Mouse (Mus musculus) midbrain, embryonic 14.5 days (tissue): ENCODE results near the gene Ikzf1. TPM values are rescaled to one million over a fixed set of nuclear protein-coding genes. Genes with fewer than 3 reads are reported as not detected.
A peak's percentile ranks its signal among the peaks of the same experiment; 100 is the strongest.

Experiments used
- ATAC-seq: fragments of 200-750 bp; cut with Nextera tagmentation; 2 replicates; pipeline ENCODE4 v1.8.0; 2017; ENCODE audit warnings: moderate number of reproducible peaks, moderate library complexity; ENCODE audit not compliant: low FRiP score, low TSS enrichment
- DNase-seq: peaks from one replicate; pipeline ENCODE4 v3.0.0-alpha.2; 2015
- H3K27ac ChIP-seq: fragments of 300-500 bp; sonication (generic); replicated peaks from 2 replicates; pipeline ENCODE4 v1.5.1; 2014; ENCODE audit warnings: mild to moderate bottlenecking, low read depth, low read length, moderate library complexity
- H3K27me3 ChIP-seq: fragments of 300-500 bp; sonication (generic); 2 replicates; pipeline ENCODE4 v1.6.1; 2014; ENCODE audit warnings: low read length, control low read depth, mixed read lengths; ENCODE audit not compliant: control insufficient read depth, insufficient read depth
- H3K36me3 ChIP-seq: fragments of 300-500 bp; sonication (generic); 2 replicates; pipeline ENCODE4 v1.6.1; 2014; ENCODE audit warnings: low read length, control low read depth; ENCODE audit not compliant: control insufficient read depth, insufficient read depth
- H3K4me1 ChIP-seq: fragments of 300-500 bp; sonication (generic); 2 replicates; pipeline ENCODE4 v1.6.1; 2014; ENCODE audit warnings: mild to moderate bottlenecking, antibody characterized with exemption, low read length, control low read depth; ENCODE audit not compliant: control insufficient read depth, insufficient read depth
- H3K4me2 ChIP-seq: fragments of 300-500 bp; sonication (generic); 2 replicates; pipeline ENCODE4 v1.6.1; 2014; ENCODE audit warnings: mild to moderate bottlenecking, low read length, moderate library complexity
- H3K4me3 ChIP-seq: fragments of 300-500 bp; sonication (generic); replicated peaks from 2 replicates; pipeline ENCODE4 v1.5.1; 2014; ENCODE audit warnings: low read depth, low read length
- H3K9ac ChIP-seq: fragments of 300-500 bp; sonication (generic); replicated peaks from 2 replicates; pipeline ENCODE4 v1.6.1; 2014; ENCODE audit warnings: mild to moderate bottlenecking, low read length, moderate library complexity
- H3K9me3 ChIP-seq: fragments of 300-500 bp; sonication (generic); 2 replicates; pipeline ENCODE4 v1.6.1; 2016; ENCODE audit warnings: low read length, control low read depth, mixed read lengths; ENCODE audit not compliant: control insufficient read depth
- WGBS: fragments of 180-500 bp; shearing (Covaris S2); extraction: QIAGEN DNeasy Blood & Tissue Kit; methylation state at CpG from one replicate; pipeline ENCODE4 v1.1.7; 2014; 5-methylcytosine and 5-hydroxymethylcytosine counted together
- polyA plus RNA-seq: library from polyadenylated mRNA; unstranded; fragments of >200 nt; fragmentation: Nextera tagmentation; extraction: Ambion mirVana; gene quantifications from 2 replicates; pipeline ENCODE4 v1.2.1, GENCODE M21; 2014

Ikzf1 gene
- polyA plus RNA-seq, 1 experiment from 2014 or later, result 2.6 TPM

GRCm38 (mm10) chr11:11808820-11809403, 124.1 kb downstream of the Ikzf1 start, which contains the start of gene Fignl1:
Gene Fignl1 (minus strand): TSS chr11:11808962.
- WGBS, result under 1% methylated on average over 53 of the region's 53 CpGs

GRCm38 (mm10) chr11:11809404-11810175, 124.8 kb downstream of the Ikzf1 start:
- H3K27ac ChIP-seq, result peak overlapping the region; percentile 90
- peak overlapping the region; percentile 55 for H3K4me3 ChIP-seq
- 1% methylated on average over 11 of the region's 11 CpGs for WGBS
- H3K4me1 ChIP-seq, result peaks cover 5% of the 10 kb centered on the region; the same call in 1 of the 2 replicates
- peak; percentile 38 for ATAC-seq
- H3K4me2 ChIP-seq, result peak overlapping the region; percentile 72
- peak; percentile 55 for DNase-seq
- H3K27me3 ChIP-seq, result no peaks in the 10 kb centered on the region
- H3K9me3 ChIP-seq, result no peaks in the 10 kb centered on the region
- H3K9ac ChIP-seq, result peak overlapping the region; percentile 69
- no peaks in the 10 kb centered on the region for H3K36me3 ChIP-seq

More at GRCm38 (mm10) chr11:11808820-11809403, 124.1 kb downstream of the Ikzf1 start, which contains the start of gene Fignl1:
- Histone ChIP-seq H3K9ac (peak within 1 kb of the TSS; percentile 69), H3K27ac (peak within 1 kb of the TSS; percentile 90), H3K9me3 (no peaks in the 10 kb centered on the region), H3K4me1 (peaks cover 5% of the 10 kb centered on the region; the same call in 1 of the 2 replicates), H3K4me2 (peak within 1 kb of the TSS; percentile 72), H3K4me3 (peak within 1 kb of the TSS; percentile 55), H3K36me3 (no peaks in the 10 kb centered on the region), H3K27me3 (no peaks in the 10 kb centered on the region)
- DNase-seq (peak; percentile 100), ATAC-seq (peak; percentile 95)

- no peaks in the 10 kb centered on the region for H3K36me3 ChIP-seq
- WGBS, result 22% methylated on average over 9 of the region's 9 CpGs
- no peaks in the 10 kb centered on the region for H3K27me3 ChIP-seq
- H3K9me3 ChIP-seq, result no peaks in the 10 kb centered on the region
- 0 out of 2 replicates have a peak overlapping the region, but pooled peaks have one; percentile 21 for H3K27ac ChIP-seq
- ATAC-seq (no peak), DNase-seq (peak; percentile 93)
- peaks cover 5% of the 10 kb centered on the region; the same call in 1 of the 2 replicates for H3K4me1 ChIP-seq
- peak overlapping the region; percentile 35 for H3K4me2 ChIP-seq
- no peak overlapping the region for H3K4me3 ChIP-seq
- H3K9ac ChIP-seq, result 0 out of 2 replicates have a peak overlapping the region, but pooled peaks have one; percentile 10
These were observed 127.2 kb downstream of the Ikzf1 start for GRCm38 (mm10) chr11:11811906-11812480.

- Histone ChIP-seq H3K9ac (no peak overlapping the region), H3K4me2 (no peak overlapping the region), H3K36me3 (no peaks in the 10 kb centered on the region), H3K4me1 (no peaks in the 10 kb centered on the region), H3K27me3 (no peaks in the 10 kb centered on the region), H3K9me3 (no peaks in the 10 kb centered on the region), H3K27ac (no peak overlapping the region), H3K4me3 (no peak overlapping the region)
- no peak for ATAC-seq
- 47% methylated on average over 3 of the region's 3 CpGs for WGBS
- DNase-seq, result no peak
These were observed 130.9 kb downstream of the Ikzf1 start for GRCm38 (mm10) chr11:11815737-11816136.

- no peak overlapping the region for H3K27ac ChIP-seq
- no peak overlapping the region for H3K4me2 ChIP-seq
- no peaks in the 10 kb centered on the region for H3K9me3 ChIP-seq
- H3K4me3 ChIP-seq, result no peak overlapping the region
- H3K9ac ChIP-seq, result no peak overlapping the region
- no peaks in the 10 kb centered on the region for H3K36me3 ChIP-seq
- WGBS, result 92% methylated on average over 6 of the region's 6 CpGs
- ATAC-seq, result no peak
- DNase-seq, result no peak
- H3K27me3 ChIP-seq, result no peaks in the 10 kb centered on the region
- peaks cover 16% of the 10 kb centered on the region for H3K4me1 ChIP-seq
These were observed 134.0 kb downstream of the Ikzf1 start for GRCm38 (mm10) chr11:11818797-11819196.

GRCm38 (mm10) chr11:11819206-11819605, 134.4 kb downstream of the Ikzf1 start:
- 93% methylated on average over 5 of the region's 5 CpGs for WGBS
- Histone ChIP-seq H3K4me3 (no peak overlapping the region), H3K4me1 (peaks cover 16% of the 10 kb centered on the region), H3K27ac (no peak overlapping the region), H3K27me3 (no peaks in the 10 kb centered on the region), H3K9me3 (no peaks in the 10 kb centered on the region), H3K36me3 (no peaks in the 10 kb centered on the region), H3K4me2 (no peak overlapping the region), H3K9ac (no peak overlapping the region)
- DNase-seq (no peak), ATAC-seq (no peak)

- Histone ChIP-seq H3K9ac (no peak overlapping the region), H3K27ac (0 out of 2 replicates have a peak overlapping the region, but pooled peaks have one; percentile 46), H3K27me3 (no peaks in the 10 kb centered on the region), H3K4me1 (peaks cover 20% of the 10 kb centered on the region), H3K4me3 (no peak overlapping the region), H3K36me3 (no peaks in the 10 kb centered on the region), H3K4me2 (no peak overlapping the region), H3K9me3 (no peaks in the 10 kb centered on the region)
- WGBS, result 5% methylated on average over 2 of the region's 2 CpGs
- DNase-seq (peak; percentile 97), ATAC-seq (peak; percentile 55)
These were observed 135.4 kb downstream of the Ikzf1 start for GRCm38 (mm10) chr11:11820251-11820650.

GRCm38 (mm10) chr11:11820737-11821136, 135.9 kb downstream of the Ikzf1 start:
- Histone ChIP-seq H3K4me1 (peaks cover 20% of the 10 kb centered on the region), H3K9ac (no peak overlapping the region), H3K4me2 (no peak overlapping the region), H3K36me3 (no peaks in the 10 kb centered on the region), H3K27ac (peak overlapping the region; percentile 46), H3K4me3 (no peak overlapping the region), H3K9me3 (no peaks in the 10 kb centered on the region), H3K27me3 (no peaks in the 10 kb centered on the region)
- ATAC-seq (no peak), DNase-seq (peak; percentile 31)
- 78% methylated on average over 3 of the region's 3 CpGs for WGBS
